Mouse (Mus musculus): ENCODE data around the gene Naa80.

Gene Naa80

DNA sequence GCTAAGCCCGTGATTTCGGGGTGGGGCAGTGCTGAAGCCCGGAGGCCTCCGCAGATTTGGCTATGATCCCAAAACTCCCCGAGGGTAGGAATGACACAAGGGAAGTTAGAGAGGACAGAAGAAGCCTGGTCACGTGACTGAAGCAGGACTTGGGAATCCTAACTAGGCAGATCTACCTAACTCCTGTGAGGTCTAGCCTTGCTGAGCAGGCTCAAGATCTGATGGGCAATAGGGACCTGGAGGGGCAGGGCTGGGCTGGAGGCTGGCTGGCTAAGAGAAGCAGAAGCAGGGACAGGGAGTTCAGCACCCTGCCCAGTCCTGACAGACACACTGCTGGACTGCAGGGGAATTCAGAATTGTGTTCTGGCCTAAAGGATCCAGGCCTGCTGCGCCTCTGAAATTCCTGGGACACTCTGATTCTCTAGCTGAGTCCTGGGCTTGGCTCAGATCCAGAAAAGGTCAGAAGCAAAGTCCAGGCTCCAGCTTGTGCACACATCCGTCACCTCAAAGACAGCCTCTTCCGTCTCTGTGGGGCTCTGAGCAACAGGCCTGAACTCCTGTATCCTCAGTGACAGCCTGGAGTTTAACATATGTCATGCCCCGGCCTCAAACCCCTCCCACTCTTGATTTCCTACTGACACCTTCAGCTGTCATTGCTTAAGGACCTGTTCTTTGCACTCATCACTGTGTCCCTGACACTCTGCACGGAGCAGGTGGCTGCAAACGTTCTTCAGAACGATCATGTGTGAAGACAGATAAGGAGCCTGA lies 40.3 kb downstream of the Naa80 start:
- DNase-seq (ENCODE audit: low read depth): no peak

DNA sequence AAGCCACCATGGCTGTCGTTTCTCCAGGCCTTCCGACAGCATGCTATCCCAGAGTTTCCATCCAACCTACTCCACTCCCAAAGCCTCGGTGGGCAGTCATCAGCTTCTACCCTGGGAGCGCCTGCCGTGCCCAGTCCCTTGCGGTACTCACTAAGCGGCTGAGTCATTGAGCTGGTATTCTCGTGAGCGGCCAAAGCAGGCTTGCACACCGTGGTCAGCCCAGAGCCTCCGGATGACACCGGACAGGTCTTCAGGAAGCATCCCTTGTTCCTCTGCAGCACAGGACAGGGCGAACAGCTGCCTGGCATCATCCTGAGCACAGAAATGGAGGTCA lies 40.8 kb downstream of the Naa80 start:
- DNase-seq (ENCODE audit: low read depth): no peak

DNA sequence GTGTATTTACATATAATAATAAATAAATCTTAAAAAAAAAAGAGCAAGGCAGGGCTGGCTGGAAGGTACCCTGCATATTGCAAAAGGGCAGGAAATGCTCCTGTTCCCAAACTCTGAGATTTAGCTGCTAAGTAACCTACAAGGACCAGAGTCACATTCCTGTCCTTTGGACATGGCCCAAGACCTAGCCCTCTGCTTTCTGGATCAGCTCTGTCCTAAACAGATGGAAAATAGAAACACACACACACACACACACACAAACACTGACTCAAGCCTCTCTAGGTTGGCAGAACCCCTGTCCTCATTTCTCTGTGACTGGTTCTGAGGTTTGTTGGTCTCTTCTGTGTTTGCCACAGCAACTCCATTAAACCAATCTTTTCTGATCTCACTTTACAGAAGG lies 42.3 kb downstream of the Naa80 start:
- no peak for DNase-seq (ENCODE audit: low read depth)

DNA sequence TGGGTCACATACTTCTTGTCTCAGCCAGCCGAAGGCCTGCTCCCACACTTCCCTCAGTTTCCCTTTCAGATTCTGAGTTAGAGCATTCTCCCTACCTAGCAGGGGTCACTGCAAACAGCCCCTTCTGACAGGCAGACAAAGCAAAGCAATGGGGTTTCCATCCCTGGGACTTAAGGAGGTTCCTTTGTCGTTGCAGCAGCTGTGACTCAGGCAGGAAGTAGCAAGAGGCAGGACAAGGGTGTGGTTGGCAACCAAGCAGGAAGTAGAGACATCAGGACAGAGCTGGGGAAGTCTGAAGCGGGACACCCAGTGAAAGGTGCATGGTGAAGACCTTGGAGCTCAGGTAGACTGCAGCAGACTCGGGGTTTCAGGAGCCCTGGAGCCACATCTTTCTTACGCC lies 45.9 kb downstream of the Naa80 start:
- no peak for DNase-seq (ENCODE audit: low read depth)

DNA sequence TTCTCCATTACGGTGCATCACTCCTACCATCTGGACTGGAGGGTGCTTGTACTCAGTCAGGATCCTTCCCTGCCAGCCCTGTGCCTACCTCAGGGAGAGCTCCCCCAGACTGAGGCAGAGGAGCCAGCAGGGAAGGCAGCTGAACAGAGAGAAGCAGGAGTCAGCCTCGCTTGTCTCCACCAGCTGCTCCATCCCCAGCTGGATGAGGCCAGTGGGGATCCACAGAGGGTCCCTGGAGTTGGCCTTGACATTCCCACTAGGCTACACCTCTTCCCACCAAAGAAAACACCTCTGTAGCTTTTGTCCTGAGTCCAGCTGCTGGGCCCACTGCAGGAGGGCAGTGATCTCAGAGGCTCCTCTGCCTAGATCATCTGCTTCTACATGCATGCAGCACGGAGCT lies 46.3 kb downstream of the Naa80 start:
- DNase-seq (ENCODE audit: low read depth): no peak

DNA sequence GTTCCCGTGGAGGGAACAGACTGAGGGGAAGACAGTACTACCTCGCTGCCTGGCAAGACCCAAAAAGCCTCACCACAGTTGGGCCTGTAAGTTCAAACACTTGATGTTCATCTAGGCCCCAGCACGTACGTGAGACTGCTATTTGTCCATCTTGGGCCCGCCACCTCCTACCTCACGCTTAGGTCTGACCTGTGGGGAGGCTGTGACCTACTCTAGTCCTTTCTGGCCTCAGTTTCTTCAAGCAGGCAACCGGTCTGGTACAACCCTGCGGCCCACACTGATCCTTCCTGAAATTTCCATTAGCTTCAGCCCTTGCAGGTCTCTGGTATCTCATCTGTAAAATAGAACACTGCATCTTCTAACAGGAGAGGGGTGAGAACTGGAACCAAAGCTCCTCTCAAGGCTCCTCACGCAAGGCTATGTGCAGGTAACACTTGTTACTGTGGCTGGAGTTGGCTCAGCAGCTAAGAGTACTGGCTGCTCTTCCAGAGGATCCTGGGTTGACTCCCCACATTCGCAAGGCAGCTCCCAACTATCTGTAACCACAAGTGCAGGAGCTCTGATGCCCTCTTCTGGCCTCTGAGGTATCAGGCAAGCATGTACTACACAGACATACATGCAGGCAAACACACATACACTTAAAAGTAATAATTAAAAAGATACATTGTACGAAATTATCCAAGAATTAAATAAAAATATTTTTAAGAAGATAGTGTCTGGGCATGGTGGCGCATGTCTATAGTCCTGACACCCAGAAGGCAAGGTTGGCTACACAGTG lies 46.9 kb downstream of the Naa80 start:
- no peak for DNase-seq (ENCODE audit: low read depth)

DNA sequence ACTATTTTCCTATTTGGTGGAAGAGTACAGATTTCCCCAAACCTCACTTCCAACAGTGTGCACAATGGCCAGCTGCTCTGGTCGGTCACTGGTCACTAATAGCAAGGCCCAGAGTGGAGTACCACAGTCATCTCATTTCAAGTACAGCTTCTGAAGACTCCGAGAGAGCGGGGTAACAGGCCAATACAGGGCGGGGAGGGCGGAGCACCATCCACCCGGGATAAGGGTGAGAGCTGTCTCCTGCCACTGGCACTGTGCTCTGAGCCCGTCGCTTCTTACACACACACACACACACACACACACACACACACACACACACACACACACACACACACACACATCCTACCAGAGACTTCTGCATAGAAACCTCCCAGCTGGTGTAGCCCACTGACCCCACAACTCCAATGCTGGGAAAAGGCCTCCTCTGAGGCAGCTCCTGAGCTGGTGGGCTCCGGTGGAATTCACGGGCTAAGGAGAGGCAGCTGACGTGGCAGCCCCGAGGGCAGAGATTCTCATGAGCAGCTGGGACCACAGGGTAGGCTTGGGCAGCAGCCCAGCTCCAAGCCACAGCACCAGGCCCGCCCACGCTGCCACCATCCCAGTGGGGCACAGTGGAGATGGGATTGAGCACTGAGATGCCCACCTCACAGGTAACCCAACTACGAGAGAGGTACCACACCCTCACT lies 47.6 kb downstream of the Naa80 start:
- no peak for DNase-seq (ENCODE audit: low read depth)

DNA sequence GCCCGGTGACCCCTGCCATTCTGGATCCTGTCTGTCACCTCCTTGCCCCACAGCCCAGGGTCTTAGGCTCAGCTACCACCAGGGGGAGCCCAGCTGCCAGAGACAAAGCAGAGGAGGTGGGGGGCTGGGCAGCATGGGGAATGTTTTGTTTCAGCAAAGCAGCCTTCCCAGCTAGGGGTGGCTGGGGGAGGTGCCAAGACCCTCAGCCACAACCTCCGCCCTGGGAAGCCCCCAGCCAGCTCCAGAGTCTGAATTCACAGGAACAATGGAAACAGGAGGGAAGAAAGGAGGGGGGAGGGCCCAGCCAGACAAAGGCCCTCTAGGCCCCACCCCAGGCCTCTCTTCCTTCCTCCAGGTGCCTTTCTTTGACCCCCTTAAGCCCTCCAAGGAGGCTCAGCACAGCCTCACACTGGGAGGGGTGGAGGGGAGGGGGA lies 48.2 kb downstream of the Naa80 start:
- DNase-seq (ENCODE audit: low read depth): no peak

DNA sequence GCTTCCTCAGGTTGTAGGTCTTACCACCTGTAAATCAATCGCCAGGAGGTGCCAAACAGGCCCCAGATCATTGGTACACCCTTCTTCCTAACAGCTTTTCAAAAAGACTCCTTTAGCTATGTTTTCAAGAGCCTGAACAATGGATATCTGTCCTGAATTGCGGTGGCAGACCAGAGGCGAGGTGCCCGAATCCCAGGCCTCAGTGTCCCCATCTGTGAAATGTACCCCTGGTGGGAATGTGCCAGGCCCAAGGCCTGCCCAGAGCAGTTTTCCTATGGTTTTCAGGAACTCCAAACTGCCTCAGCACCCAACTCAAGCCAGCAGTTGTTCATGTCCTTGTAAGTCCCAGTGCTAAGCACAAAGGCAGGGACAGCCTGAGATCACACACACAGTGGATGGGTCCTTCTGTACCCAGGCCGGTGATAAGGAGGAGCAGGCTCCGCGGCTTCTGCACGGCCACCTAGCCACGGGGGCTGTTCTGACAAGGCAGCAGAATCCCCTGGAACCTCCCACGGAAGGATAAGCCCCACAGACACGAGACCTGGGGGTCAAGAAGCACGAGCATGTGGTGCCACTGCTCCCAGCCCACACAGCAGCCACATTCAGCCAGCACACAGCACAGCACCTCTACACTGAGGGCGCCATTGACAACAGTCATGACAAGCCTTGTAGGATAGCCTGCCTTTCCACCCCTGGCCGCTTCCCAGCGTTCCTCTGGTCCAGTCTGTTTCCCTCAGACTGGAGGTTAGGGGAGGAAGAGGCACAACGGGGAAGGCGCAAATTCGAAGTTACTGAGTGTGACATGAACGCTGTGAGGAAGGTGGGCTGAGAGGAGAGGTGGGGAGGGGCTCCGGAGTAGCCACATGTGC lies 48.9 kb downstream of the Naa80 start:
- no peak for DNase-seq (ENCODE audit: low read depth)

DNA sequence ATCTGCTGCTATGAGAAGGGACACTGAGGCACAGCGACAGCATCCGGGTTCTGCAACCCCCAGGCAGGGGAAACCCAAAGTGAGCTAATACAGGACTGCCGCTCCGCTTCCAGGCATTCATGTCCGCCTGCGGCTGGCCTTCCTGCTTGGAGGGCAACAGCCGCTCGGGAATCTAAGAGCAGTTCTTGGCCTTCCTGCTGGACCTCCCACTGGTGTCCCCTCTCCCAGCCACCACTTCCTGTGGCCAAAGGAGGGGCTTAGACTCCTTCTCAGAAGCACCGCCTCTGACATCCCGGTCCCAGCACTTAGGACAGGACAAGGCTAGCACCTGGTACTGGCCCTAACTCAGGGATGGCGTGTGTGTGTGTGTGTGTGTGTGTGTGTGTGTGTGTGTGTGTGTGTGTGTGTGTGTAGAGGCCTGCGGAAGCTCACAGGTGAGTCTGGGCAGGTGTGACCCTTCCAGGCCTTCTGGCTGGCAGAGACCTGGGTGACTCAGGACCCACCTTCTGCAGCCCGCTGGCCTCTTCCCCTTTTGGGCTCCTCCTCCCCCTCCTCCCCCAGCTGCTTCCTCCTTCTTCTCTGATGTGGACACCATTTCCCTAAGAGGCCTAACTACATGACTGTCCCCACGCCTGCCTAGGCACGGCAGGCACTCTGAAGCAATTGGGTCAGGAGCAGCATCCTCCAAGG lies 50.2 kb downstream of the Naa80 start:
- no peak for DNase-seq (ENCODE audit: low read depth)

DNA sequence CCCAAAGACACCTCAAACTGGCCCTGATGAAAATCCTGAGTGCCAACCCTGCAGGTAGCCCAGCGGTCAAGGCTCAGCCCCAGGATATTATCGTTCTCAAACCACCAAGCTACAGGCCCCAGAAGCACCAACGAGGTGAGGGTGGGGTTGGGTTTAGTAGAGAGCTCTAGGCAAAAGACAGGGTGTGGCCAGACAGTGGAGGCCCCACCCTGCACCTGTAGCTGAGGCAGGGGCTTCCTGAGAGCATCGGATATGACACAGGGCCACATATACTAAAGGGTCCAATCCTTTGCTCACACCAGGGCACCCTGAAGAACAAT lies 50.7 kb downstream of the Naa80 start:
- no peak for DNase-seq (ENCODE audit: low read depth)

DNA sequence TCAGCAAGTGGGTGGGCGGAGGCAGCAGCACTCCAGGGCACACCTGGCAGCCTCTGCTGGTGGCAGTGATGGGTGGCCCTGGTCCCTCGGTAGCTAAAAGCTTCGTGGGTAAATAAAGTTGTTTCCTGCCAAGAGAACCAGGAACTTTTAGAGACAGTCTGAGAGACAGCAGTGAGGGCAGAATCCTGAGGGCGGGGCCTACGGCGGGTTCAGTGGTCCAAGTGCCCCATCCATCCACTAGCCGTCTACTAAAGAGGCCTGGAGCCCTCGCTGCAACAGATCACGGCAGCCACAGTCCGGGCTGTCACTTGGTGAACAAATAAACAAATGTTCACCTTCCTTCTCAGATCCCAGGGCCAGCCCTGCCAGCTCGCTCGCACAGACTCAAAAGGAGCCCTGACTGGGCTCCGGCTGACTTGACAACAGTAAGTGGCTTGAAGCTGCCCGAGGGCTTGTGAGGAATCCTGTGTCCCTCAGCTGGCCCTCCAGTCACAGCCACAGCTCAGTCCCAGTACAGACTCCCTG lies 51.3 kb downstream of the Naa80 start:
- no peak for DNase-seq (ENCODE audit: low read depth)

DNA sequence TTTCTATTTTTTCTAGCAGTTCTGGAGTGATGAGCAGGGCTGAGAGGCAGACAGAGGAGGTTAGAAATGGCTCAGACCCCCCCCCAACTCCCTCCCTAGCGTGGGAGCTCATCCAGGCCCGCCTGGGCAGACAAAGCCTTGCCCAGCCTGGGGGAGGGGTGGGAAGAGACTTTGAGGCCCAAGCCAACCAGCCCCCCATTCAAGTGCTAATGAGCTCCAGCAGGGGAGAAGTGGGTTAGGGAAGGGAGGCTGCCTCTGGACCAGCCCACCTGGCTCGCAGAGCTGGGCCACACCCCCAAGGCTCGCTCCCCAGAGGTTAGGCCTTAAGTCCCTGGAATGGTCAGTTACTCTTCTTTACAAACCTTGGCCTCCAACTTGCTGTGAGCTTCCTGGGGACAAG lies 51.9 kb downstream of the Naa80 start:
- no peak for DNase-seq (ENCODE audit: low read depth)

DNA sequence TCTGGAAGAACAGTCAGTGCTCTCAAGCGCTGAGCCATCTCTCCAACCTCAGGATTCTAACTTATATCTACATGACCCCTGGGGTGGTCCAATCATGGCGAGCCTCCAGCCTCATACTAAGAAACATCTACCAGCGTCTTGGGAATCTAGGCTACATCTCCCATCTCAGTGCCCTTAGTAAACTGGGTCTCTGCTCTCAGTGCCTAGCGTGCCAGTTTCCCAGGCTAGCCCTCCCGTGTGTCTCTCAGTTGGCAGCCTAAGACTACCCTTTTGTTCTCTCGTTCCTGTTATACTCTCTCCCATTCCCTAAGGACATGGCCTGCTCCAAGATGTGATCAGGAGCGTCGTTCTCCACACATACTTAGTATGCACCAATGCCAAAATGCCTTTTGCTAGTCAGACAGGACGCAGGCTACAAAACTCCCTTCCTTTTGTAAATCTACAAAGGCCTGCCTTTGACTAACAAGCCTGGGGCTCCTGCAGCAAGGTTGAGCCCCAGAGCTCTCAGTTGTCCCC lies 52.7 kb downstream of the Naa80 start:
- no peak for DNase-seq (ENCODE audit: low read depth)

DNA sequence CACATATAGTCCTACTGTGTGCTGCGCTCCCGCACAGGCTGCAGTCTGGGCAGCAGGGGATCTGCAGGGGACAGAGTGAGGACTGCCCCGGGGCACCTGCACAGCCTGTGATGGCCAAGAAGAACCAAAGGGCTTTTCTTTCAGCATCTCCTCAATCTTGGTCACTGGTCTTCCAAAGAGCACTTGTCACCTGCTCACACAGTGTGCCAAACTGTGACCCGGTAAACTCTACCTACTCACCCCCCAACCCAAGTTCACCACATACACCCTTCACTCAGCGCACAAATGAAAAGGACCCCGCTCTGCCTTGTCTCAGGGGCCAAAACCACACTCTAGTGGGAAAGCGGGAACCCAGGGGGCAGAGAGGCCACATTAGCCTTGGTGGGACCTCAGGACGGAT lies 53.2 kb downstream of the Naa80 start:
- no peak for DNase-seq (ENCODE audit: low read depth)

DNA sequence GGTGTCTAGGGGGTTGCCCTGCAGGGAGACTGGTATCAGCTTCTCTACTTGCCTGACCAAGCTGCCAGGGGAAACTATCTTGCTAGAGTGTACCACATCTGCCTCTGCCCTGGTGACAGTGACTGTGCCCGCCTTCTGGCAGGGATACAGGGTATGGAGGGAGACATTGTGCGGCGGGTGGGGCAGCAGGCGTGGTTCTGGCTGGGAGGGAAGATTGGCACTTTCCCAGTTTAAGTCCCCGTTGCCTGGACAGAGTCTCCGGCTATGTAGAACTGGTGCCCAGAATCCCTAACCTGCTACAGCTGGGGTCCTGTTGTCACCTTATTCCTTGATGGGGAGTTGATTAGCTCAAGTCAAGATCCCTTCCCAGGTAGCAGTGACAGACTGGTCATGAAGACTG lies 53.8 kb downstream of the Naa80 start:
- DNase-seq (ENCODE audit: low read depth): no peak

DNA sequence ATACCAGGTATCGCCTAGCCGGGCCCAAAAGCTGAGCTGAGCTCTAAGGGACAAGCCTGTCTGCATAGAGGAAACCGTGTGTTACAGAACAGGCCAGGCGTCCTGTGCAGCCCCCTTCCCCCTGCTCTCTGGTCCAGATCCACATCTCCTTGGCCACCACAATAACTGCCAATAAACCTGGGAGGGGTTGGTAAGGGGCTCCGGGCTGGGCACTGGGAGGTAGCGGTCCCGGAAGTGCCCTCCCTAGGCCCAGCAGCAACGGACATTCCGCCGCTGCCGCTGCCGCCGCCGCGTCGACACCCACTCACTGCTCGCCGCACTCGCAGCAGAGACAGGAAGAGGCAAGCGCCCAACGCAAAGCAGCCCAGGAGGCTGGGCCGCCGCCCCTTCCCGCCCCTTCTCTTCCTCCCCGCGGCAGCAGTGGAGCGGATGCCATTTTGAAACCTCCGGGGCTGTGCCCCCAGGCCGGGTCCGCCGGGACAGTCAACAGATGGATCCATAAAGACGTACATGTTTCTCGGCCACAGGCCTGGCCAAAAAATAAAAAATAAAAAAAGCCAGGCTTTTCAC lies 54.5 kb downstream of the Naa80 start:
- DNase-seq (ENCODE audit: low read depth): peak; percentile 74

Measured in c-Kit-positive CD71-negative TER-119-negative erythroid progenitor cells, embryonic 14.5 days (primary cell).